Mouse (Mus musculus) cerebral cortex, adult 2 months (tissue): Measurements from ENCODE around the gene Ifitm1.

Experiments
- WGBS: fragments of 180-500 bp; shearing (Covaris S2); methylation state at CpG from one replicate; pipeline ENCODE4 v1.1.7; 2018; 5-methylcytosine and 5-hydroxymethylcytosine counted together

Ifitm1 gene

DNA sequence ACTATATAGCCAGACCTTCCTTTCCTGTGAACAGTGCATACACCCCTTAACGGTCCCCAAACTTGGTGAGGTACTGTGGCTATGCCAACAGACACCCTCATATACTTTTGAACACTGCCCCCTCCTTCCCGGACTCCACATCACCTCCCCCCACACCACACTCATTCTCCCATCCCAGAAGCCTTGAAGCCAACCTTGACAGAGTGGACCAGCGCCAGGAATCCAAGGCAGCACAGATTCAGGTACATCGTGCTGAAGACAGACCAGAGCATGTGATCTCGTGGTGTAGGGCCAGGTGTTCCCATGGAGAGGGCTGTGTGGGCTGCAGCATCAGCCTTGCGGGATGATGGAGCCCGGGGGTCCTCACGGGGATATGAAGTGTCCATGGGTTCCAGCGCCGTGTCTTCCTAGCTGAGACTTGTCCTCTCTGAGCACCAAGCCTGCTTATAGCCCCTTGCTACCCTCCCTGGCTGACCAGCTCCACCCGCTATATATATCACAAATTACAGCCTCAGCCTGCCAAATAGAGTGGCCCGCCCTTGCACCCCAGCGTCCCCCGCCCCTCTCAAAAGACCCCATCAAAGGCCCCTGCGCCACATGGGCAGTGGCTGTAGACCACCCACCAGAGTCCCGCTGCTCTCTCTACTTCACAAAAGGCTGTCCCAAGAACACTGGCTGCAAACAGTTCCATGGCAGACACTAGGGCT, 17.0 kb upstream of the Ifitm1 start, which contains the start of gene Ifitm5:
Gene Ifitm5 (minus strand): TSS at position 468 of the 707 bp plus-strand sequence.
- WGBS, result 78% methylated on average over 16 of the region's 16 CpGs

DNA sequence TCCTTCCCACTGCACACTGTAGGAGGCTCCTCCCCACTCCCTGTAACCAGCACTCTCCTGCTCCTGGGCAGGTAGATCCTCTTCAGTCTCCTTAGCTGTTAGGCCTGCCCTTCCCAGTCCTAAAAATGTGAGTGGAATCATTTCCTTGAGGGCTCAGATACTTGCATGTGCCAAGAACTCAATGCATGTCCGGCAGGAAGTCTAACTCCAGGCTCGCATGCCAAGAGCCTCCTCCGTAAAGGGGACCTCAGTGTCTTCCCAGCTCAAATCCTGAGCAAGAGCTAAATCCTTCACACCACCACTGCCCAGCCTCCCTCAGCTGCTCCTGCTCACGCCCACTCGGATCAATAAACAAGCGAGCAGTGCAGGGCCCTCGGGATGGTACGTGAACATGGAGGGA, 16.0 kb upstream of the Ifitm1 start:
- WGBS, result 67% methylated on average over 8 of the region's 8 CpGs

DNA sequence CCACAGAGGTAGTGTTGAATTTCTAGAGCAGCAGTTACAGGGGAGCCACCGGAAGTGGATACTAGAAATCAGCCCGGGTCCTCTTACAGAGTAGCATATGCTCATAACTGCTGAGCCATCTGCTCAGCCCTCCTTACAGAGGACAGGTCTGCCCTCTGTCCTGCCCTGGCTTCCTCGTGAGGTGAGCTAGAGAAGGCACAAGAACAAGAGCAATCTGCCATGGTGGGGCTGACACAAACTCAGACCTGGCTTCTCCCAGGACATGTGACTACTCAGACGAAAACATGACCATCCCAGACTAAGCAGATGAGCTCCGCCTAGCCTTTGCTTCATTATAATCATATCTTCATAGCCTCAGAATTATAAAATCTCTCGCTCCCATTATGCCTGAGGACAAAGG, 15.3 kb upstream of the Ifitm1 start:
- WGBS, result 90% methylated on average over 6 of the region's 6 CpGs

DNA sequence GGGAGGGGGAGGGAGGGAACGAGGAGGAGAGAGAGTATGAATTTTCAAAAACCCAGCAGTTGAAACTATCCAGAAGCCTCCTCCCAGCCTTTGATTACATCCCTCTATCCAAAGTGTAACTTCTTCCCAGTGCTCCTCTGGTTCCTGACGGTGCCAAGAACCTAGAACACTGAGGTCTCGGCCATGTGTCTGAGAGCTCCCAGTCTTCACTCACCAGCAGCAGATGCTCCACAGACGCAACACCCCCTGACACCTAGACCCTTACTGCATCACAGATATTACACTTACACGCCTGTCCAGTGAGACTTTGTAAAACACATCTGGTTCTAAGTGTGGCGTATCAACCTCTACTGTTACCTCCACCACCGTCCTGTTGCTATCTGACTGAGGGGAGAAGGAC, 14.6 kb upstream of the Ifitm1 start:
- WGBS, result 88% methylated on average over 7 of the region's 7 CpGs

DNA sequence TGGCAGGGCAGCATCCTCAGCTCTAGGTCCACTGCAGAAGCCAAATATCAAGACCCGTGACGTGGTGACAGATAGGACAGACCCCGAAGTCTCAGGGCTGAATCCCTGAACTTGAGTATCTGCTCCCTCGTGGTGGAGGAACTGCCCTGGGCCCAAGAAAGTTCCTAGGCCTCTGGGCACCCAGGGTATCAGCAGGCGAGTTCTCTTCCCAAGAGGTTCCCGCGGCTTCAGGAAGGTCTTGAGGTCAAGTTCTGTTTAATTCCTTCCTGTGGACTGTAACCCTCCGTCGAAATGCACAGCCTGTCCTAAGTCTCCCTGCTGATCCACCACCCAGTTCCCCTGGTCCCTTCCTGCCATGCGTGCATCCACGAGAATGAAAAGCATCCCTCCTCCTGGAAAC, 13.9 kb upstream of the Ifitm1 start:
- WGBS, result 84% methylated on average over 11 of the region's 11 CpGs

DNA sequence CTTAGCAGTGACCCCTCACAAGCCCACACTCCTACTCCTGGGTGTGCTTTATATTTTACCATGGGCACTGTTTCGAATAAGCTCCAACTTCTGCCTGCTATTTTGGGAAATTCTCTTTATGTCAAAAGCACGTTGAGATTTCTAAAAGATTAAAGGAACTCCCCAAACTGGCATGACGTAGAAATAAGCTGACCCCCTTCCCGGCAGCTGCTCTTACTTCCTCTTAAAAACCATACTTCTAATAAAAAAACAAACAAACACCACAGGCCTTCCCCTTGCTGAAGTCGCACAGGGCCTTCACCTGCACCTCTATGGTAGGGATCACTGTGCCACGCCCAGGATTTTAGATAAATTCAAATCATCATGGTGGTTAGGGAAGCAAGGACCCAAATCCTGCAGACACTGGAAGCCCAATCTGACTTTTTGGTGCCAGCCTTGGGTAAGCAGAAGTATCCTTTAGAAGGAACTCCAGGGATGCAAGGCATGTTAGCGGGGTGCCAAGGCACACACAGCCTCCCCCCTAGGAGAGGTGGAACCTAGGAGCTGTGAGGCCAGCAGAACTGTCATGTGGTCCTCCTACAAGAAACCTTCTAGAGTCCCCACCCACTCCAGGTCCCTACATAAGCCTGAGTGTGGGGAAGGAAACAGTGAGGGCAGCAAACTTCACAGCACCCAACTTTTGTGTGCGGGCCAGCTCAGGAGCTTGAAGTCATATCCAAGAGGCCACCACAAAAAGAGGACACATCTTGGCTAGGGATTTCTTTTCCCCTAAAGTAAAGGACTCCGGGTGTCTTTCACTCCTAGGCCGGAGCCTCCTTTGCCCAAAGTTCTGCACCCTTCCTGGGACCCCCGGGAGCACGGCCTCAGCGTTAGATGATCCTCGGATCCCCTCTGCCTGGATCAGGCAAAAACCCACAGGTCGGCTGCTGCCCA, 13.0 kb upstream of the Ifitm1 start:
- 72% methylated on average over 15 of the region's 15 CpGs for WGBS

DNA sequence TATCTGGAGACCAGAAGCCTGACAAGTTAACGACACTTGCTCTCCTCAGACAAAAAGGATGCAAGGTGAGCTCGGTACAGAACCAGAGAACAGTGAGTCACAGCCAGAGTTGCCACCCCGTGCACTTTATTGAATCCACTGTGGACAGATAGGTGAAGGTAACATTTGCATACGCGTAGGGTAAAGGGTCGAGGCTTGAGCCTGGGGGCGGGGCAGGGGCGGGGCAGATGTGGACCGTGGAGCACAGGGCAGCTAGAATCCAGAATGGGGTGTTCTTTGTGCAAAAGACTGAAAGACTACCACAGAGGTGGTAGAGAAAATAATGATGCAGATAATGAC, 12.3 kb upstream of the Ifitm1 start:
- 33% methylated on average over 9 of the region's 9 CpGs for WGBS

DNA sequence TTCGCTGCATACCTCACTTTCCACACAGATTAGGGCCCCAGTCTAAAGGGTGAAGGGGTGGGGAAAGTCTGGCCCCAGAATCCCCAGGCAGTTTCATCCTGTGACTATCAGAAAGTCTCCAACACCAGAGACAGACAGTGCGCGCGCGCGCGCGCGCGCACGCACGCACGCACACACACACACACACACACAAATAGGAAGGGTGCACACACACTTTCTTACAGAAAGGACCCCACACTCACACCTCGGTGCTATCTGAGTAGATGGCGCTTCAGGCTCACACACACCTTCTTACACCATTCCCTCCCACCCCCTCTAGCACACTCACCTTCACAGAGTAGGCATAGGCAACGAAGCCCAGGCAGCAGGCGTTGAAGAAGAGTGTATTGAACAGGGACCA, 11.7 kb upstream of the Ifitm1 start:
- 31% methylated on average over 17 of the region's 17 CpGs for WGBS

DNA sequence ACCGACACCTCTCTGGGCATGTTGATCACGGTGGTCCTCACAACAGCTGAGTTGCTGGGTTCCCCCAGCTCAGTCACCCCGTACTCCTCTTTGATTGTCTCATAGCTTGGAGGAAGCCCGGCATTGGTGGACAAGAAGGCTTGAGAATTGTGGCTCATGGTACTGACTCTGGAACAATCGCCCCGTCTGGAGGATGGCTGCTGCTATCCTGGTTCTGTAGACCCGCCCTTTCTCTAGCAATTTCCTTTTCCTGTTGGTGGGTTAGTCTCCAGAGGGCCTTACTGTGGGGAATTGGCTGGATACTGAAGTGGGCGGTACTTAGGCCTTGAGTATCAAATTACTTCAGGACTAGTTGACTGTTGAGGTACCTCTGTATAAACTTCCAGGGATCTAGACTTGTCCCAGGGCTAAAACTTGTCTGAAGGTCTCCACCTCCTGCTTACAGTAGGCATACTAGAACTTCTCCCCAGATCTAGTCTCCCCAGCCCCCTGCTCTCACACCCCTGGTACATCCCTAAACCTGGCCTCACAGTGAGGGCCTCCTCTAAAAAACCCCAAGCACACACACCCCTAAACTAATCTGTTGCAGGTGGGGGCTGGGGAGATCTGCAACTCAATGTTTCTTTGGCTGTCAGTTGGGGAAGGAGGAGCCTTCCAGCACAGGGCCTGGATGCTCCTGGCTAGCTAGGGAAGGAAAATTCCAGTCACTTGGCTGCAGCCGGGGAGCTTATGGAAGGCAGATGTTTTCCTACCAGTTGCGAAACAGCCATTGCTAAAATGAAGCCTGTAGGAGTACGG, 11.1 kb upstream of the Ifitm1 start, which contains the start of the genes Gm45717 and Ifitm2:
Gene Gm45717 (minus strand): TSS at position 180 of the 798 bp plus-strand sequence.
Gene Ifitm2 (minus strand): TSS at position 230 of the 798 bp plus-strand sequence.
- WGBS, result 38% methylated on average over 11 of the region's 11 CpGs

DNA sequence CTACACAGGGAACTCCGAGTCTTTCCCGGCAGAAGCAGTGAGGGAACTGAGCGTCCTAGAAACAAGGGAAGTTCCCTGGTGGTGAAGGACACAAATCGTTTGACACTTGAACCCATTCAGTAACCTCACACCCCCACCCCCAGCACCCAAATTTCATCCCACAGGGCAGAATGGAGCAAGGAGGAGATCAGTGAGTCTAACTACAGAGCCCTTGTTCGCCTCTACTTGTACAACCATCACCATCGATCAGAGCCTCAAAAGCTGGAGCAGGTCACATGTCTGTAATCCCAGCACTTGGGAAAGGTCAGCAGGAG, 10.5 kb upstream of the Ifitm1 start:
- 48% methylated on average over 6 of the region's 6 CpGs for WGBS

DNA sequence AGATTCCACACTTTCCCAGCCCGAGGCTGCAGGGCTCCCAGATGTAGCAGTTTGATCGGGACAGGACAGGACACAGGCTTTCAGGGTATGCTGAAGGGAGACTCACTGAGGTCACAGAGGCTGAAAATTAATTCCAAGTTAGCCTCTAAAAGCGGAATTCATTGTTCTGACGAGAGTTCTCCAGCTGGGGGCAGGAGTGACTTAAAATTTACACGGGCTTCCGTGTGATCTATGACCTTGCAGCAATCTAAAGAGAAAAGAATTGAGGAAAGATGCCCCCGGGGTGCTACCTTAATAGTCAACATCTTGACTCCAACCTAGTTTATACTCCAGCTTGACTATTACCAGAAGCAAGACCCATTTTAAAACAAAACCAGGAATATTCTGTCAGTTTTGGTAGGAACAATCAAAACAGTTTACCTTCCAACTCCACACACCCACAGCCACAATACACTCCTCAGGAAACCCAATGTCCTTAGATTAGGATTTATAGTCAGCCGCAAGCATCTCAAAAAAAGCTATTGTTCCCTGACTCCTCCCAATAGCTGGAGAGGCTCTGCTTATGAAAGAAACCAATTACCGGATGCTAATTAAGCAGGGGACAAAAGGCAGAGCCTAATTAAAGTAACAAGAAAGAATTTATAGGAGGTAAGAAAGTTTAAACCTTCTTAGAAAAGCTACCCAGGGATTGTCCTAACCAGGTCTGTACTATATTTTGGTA, 7.7 kb upstream of the Ifitm1 start:
- WGBS, result 30% methylated on average over 9 of the region's 9 CpGs

DNA sequence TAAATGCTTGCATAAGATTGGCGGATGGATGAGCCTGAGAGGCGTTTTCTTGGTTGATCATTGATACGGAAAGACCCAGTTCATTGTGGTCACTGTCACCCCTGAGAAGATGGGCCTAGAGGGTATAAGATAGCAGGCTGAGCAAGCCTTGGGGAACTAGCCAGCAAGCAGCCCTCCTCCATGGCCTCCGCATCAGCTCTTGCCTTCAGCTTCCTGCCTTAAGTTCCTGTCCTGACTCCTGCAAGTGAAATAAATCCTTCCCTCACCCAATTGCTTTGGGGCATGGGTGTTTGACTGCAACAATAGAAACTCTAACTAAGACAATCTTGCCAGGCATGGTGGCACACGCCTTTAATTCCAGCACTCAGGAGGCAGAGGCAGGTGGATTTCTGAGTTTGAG, 7.0 kb upstream of the Ifitm1 start:
- WGBS, result 86% methylated on average over 5 of the region's 5 CpGs

DNA sequence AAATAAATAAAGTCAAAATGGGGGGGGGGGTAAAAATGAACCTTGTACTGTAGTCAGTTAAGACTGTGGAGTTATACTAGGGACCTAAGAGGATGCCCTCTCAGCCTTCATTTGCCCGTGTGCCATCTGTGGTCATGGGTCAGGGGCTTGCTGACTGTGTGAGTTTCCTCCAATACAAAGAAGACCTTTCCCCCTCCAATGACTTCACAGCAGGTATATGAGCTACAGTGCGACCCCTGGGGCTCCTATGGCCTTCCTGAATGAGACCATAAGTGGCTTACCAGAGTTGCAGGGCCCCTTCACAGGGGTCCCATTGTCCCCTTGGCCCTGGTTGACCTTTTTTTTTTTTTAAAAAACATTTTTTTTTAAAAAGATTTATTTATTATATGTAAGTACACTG, 5.6 kb upstream of the Ifitm1 start:
- WGBS, result 82% methylated on average over 2 of the region's 2 CpGs

DNA sequence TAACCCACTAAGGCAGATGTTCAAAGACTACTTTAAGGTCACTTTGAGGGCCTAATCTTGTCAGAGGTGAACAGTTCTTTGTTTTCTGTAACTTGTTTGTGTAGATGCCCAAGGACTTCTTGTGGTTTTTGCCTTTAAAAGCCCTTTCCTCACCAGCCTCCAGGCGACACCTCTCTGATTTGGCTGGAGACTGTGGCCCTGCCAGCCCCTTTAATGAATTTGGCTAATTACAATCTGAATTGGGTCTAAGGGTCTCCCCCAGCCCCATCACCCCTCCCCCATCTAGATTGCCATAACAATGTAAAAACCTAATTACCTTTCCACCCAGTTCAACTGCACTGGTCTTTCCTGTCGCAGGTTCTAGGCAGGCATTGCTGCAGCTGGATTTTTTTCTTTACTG, 4.3 kb upstream of the Ifitm1 start:
- 94% methylated on average over 2 of the region's 2 CpGs for WGBS

DNA sequence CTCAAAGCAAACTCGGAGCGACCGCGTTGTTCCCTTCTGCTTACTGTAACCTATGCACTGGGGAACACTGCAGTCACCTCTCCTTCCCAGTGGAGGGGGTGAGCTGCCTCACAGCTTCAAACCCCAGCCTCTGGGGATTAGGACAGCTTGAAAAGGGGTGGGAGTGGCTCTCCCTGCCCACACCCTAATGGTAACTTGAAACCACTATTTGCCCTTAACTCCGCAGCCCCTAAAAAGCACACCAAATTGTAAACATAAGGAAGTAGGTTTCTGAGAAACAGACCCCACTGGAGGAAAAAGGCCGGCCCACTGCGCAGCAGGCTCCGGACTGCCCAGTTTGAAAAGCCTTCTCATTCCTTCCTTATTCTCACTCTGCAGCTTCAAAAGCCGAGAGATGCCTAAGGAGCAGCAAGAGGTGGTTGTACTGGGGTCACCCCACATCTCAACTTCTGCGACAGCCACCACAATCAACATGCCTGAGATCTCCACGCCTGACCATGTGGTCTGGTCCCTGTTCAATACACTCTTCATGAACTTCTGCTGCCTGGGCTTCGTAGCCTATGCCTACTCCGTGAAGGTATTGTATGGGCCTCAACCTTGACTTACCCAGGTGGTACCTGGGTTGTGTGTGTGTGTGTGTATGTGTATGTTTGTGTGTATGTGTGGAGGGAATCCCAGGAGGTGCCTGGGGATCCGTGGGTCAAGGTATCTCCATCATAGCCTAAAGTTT, 1.0 kb downstream of the Ifitm1 start:
- 64% methylated on average over 14 of the region's 14 CpGs for WGBS

DNA sequence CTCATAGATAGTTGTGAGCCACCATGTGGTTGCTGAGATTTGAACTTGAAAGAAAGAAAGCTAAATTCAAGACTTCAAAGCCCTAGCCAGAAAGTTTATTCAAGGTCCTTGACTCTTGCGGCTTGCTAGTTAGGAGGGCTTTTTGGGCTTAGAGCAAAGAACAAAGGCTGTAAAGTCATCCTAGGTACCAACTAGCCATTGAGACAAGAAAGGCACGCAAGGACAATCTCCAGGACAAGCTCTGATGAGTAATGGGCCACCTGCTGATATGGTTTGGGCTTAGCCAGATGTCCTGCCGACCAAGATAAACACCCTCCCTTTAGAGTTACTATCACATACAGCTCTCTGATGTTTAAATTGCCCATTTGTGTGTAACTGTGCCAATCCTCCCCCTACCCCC, 1.7 kb downstream of the Ifitm1 start:
- WGBS, result 53% methylated on average over 3 of the region's 3 CpGs

DNA sequence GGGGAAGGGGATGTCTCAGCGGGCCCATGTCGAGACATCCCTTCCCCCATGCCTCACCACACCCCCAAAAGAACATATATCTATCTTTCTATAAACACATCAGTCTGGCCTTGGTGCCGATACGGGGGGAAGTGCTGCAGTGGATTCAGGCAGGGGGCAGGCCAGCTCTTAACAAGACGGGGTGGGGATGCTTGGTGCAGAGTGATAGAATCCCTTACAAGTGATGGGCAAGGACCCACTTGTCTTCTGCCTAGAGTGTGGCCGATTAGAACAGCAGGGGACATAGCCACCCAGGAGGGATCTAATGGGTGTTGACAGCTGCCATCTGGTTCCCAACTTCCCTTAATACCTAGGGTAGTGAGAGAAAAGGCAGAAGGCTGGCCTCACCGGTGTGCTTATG, 3.9 kb downstream of the Ifitm1 start:
- 75% methylated on average over 7 of the region's 7 CpGs for WGBS

DNA sequence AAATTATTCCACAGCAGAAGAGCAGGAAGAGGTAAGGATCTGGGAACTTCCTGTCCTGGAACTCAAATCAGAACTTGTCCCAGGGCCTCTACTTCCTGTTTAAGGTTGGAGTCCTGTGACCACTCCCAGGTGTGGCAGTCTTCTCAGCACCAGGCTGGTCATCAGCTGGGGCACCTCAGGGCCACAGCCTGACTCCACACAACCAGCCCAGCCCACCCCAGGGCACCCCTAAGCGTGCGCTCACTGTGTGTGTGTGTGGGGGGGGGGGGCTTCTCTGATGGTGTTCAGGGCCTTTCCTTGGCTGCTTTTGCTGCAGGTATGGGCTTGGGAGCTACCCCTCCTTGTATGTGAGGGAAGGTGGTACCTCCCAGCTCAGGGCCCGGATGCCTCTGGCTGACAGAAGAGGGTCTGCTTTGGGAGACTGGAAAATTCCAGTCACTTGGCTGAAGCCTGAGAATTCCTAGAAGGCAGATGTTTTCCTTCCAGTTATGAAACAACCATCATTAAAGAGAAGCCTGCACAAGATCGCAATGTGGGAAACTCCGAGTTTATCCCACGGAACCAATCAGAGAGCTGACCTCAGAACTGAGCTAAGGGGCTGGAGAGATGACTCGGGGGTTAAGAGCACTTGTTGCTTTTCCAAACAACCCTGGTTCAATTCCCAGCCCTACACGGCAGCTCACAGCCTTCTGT, 4.6 kb downstream of the Ifitm1 start:
- WGBS, result 70% methylated on average over 8 of the region's 8 CpGs

DNA sequence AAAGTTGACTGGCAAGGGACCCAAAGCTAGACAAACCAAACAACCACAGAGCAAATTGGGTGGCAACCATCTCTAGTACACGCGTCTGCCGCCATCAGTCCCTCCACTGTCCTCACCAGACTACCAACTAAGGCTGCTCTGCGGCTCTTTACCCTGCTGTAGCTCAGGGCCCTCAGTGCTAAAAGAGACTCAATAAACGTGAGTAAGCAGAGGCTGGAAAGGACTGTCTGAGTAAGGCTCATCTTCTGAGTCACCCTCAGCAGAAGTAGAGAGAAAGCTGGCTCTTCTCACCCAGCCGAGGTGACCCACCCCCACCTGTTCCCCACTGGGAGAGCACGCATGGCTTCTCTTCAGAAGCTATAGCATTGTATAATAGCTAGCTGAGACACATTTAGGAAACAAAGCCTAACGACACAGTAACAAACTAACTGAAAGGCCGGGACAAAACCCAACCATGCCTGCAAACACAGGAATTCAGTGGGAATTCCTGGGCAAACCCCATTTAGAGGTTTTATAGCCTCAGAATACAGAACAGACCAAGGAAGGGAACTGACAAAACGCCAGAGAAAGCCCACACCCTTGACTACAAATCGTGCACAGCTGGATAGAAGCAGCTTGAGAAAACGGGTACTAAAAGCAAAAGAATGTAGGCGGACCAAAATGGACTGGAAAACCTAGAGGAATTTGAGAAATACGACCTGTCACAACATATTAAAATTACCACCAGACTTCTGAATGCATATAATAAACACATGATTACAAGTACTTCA, 6.6 kb downstream of the Ifitm1 start:
- WGBS, result 41% methylated on average over 14 of the region's 14 CpGs

DNA sequence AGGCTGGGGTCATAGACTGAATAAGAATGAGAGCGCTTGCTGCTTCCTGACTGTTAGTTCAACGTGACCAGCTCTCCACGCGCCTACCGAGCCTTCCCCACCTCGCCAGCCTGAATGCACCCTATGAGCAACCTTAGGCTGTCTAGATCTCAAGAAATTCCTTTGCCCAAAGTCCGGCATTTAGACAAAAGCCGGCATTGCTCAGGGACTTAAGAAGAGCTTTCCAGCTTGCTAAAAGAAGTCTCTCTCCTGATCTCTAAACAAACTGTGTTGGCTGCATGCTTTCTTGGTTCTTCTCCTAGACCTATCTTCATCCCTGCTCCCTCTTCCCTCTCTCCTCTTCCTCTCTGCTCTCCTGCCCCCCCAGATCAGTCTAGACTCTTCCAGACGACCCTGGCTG, 7.9 kb downstream of the Ifitm1 start:
- WGBS, result 46% methylated on average over 9 of the region's 9 CpGs
